Mouse (Mus musculus) midbrain, postnatal 0 days (tissue): Measurements from ENCODE around the gene Gtf2h3. TPM values are rescaled to one million over a fixed set of nuclear protein-coding genes. Genes with fewer than 3 reads are reported as not detected.
"Not testable (repeated sequence)": the region's sequence is repeated elsewhere in the genome, so short reads cannot be mapped to it uniquely, and the experiment has no call there.

Experiments used
- ATAC-seq: fragments of 200-750 bp; cut with Nextera tagmentation; 2 replicates; pipeline ENCODE4 v1.8.0; 2017; ENCODE audit warnings: moderate number of reproducible peaks, mild to moderate bottlenecking, moderate TSS enrichment, moderate library complexity; ENCODE audit not compliant: low FRiP score
- DNase-seq: peaks from one replicate; pipeline ENCODE4 v3.0.0-alpha.2; 2015; ENCODE audit warnings: low spot score
- H3K27ac ChIP-seq: fragments of 300-500 bp; sonication (generic); 2 replicates; pipeline ENCODE4 v1.5.1; 2014; ENCODE audit warnings: low read depth, mild to moderate bottlenecking, low read length, mixed read lengths
- H3K27me3 ChIP-seq: fragments of 300-500 bp; sonication (generic); 2 replicates; pipeline ENCODE4 v1.6.1; 2014; ENCODE audit warnings: low read length, control low read depth, mixed read lengths; ENCODE audit not compliant: insufficient read depth
- H3K36me3 ChIP-seq: fragments of 300-500 bp; sonication (generic); 2 replicates; pipeline ENCODE4 v1.6.1; 2014; ENCODE audit warnings: low read length, control low read depth, mixed read lengths; ENCODE audit not compliant: insufficient read depth
- H3K4me1 ChIP-seq: fragments of 300-500 bp; sonication (generic); 2 replicates; pipeline ENCODE4 v1.6.1; 2014; ENCODE audit warnings: mild to moderate bottlenecking, control low read depth, antibody characterized with exemption, low read length, mixed read lengths; ENCODE audit not compliant: insufficient read depth
- H3K4me2 ChIP-seq: fragments of 300-500 bp; sonication (generic); 2 replicates; pipeline ENCODE4 v1.6.1; 2014; ENCODE audit warnings: low read depth, mild to moderate bottlenecking, low read length, mixed read lengths; ENCODE audit not compliant: poor library complexity, severe bottlenecking
- H3K4me3 ChIP-seq: fragments of 300-500 bp; sonication (generic); 2 replicates; pipeline ENCODE4 v1.5.1; 2014; ENCODE audit warnings: low read depth, mild to moderate bottlenecking, low read length, moderate library complexity
- H3K9ac ChIP-seq: fragments of 300-500 bp; sonication (generic); replicated peaks from 2 replicates; pipeline ENCODE4 v1.6.1; 2014; ENCODE audit warnings: mild to moderate bottlenecking, low read length, moderate library complexity, mixed read lengths; ENCODE audit not compliant: poor library complexity, severe bottlenecking
- H3K9me3 ChIP-seq: fragments of 300-500 bp; sonication (generic); 2 replicates; pipeline ENCODE4 v1.6.1; 2016; ENCODE audit warnings: low read length, control low read depth
- CTCF ChIP-seq: IDR thresholded peaks from 2 replicates; pipeline ENCODE4 v1.5.1; 2016; ENCODE audit warnings: antibody characterized with exemption, mild to moderate bottlenecking
- WGBS: fragments of 180-500 bp; shearing (Covaris S2); extraction: QIAGEN DNeasy Blood & Tissue Kit; methylation state at CpG from one replicate; pipeline ENCODE4 v1.1.7; 2014; 5-methylcytosine and 5-hydroxymethylcytosine counted together
- polyA plus RNA-seq: library from polyadenylated mRNA; unstranded; fragments of >200 nt; fragmentation: Nextera tagmentation; extraction: Ambion mirVana; gene quantifications from 2 replicates; pipeline ENCODE4 v1.2.1, GENCODE M21; 2015
- total RNA-seq: library from RNA; depleted of rRNA; stranded (reverse); fragments of >200 nt; gene quantifications from 2 replicates; pipeline ENCODE4 v1.2.3, GENCODE M21; 2014

Gtf2h3 gene
- total and polyA plus RNA-seq, 2 experiments from 2014 or later, result 26.9 to 27.1 TPM

GRCm38 (mm10) chr5:124592768-124593167, 13.8 kb downstream of the Gtf2h3 start:
- no peak overlapping the region for H3K4me3 ChIP-seq
- no peak for TF ChIP-seq CTCF
- ATAC-seq (no peak), DNase-seq (no peak)
- H3K4me1 ChIP-seq, result no peaks in the 10 kb centered on the region
- no peak overlapping the region for H3K9ac ChIP-seq
- H3K36me3 ChIP-seq, result peaks cover 61% of the 10 kb centered on the region
- WGBS, result 97% methylated on average over 3 of the region's 3 CpGs
- no peaks in the 10 kb centered on the region for H3K9me3 ChIP-seq
- no peak overlapping the region for H3K27ac ChIP-seq
- no peak overlapping the region for H3K4me2 ChIP-seq
- no peaks in the 10 kb centered on the region for H3K27me3 ChIP-seq

DNA sequence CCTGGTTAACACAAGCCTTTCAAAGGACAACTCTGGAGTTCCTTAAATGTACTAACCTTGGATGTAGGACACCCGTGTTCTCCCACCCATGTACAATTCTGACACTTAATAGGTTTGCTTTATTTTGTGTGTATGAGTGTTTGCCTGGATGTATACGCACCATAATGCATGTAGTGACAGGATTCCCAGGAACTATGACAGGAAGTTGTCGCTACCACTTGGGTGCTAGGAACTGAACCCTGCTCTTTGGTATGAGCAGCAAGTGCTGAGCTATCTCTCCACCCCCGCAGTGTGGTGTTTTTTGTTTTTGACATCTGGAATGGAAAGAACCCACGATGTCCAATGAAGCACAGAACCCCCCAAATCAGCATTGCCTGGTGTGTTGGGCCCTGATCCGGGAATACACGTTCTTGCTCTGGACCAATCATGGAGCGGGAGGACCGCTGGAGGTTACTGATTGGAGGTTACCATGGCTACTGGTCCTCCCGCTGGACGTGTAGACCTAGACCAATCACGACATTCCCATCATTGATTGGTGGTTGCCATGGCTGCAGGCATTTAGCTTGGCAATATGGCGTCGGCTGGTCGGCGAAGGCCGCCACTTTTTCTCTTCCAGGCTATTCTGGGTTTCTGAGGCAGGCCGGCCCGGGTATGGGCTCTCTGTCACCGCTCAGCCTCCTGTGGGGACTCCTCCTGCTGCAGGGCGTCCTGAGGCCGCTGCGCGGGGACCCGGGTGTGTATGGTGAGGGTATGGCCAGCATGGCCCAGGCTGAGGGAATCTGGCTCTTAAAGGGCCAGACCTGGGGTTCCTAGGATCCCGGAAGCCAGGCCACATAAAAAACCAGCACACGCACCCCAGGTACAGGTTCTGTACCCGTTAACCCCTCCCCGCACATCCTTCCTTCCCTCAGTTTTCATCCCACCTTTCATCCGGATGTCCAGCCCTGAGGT, 19.6 kb downstream of the Gtf2h3 start:
- H3K27me3 ChIP-seq, result no peaks in the 10 kb centered on the region
- H3K36me3 ChIP-seq, result peaks cover 28% of the 10 kb centered on the region
- H3K4me1 ChIP-seq, result peaks cover 2% of the 10 kb centered on the region; the same call in 1 of the 2 replicates
- 5% methylated on average over 30 of the region's 30 CpGs for WGBS
- TF ChIP-seq CTCF, result no peak
- peak overlapping the region; percentile 92 for H3K4me2 ChIP-seq
- peak overlapping the region; percentile 65 for H3K27ac ChIP-seq
- no peaks in the 10 kb centered on the region for H3K9me3 ChIP-seq
- peak overlapping the region; percentile 63 for H3K9ac ChIP-seq
- peak; percentile 100 for ATAC-seq
- DNase-seq, result peak; percentile 99
- H3K4me3 ChIP-seq, result peak overlapping the region; percentile 72

DNA sequence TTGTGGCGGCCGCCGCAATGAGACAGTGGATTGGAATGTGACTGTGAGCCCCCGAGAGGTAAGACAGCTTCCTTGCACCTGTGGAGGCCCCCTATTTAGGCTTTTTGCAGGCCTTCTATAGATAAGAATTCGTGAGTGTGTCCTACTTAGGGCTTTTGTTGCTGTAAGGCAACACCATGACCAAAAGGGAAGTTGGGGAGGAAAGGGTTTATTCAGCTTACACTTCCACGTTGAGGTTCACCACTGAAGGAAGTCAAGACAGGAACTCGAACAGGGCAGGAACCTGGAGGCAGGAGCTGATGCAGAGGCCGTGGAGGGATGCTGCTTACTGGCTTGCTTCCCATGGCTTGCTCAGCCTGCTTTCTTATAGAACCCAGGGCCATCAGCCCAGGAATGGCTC, 20.8 kb downstream of the Gtf2h3 start:
- H3K4me2 ChIP-seq, H3K9me3 ChIP-seq, H3K4me3 ChIP-seq, H3K27ac ChIP-seq, H3K27me3 ChIP-seq, H3K4me1 ChIP-seq, H3K9ac ChIP-seq, ATAC-seq, DNase-seq: not testable (repeated sequence)
- H3K36me3 ChIP-seq, result peaks cover 16% of the 10 kb centered on the region
- 62% methylated on average over 8 of the region's 8 CpGs for WGBS

GRCm38 (mm10) chr5:124602349-124602748, 23.4 kb downstream of the Gtf2h3 start:
- ATAC-seq (no peak), DNase-seq (peak; percentile 64)
- peak; percentile 79 for TF ChIP-seq CTCF
- 72% methylated on average over 5 of the region's 5 CpGs for WGBS
- Histone ChIP-seq H3K4me1 (peaks cover 2% of the 10 kb centered on the region; the same call in 1 of the 2 replicates), H3K4me3 (no peak overlapping the region), H3K36me3 (peaks cover 7% of the 10 kb centered on the region), H3K4me2 (no peak overlapping the region), H3K27me3 (no peaks in the 10 kb centered on the region), H3K9ac (no peak overlapping the region), H3K9me3 (no peaks in the 10 kb centered on the region), H3K27ac (no peak overlapping the region)

GRCm38 (mm10) chr5:124604296-124604695, 25.4 kb downstream of the Gtf2h3 start:
- no peak overlapping the region for H3K4me3 ChIP-seq
- ATAC-seq, result no peak
- peaks cover 21% of the 10 kb centered on the region for H3K36me3 ChIP-seq
- no peak for TF ChIP-seq CTCF
- H3K27ac ChIP-seq, result no peak overlapping the region
- no peak overlapping the region for H3K9ac ChIP-seq
- H3K27me3 ChIP-seq, result no peaks in the 10 kb centered on the region
- no peak overlapping the region for H3K4me2 ChIP-seq
- H3K4me1 ChIP-seq, result no peaks in the 10 kb centered on the region
- DNase-seq, result no peak
- no peaks in the 10 kb centered on the region for H3K9me3 ChIP-seq
- 91% methylated on average over 4 of the region's 4 CpGs for WGBS

GRCm38 (mm10) chr5:124605041-124605622, 26.2 kb downstream of the Gtf2h3 start:
- Histone ChIP-seq H3K4me2 (no peak overlapping the region), H3K9me3 (no peaks in the 10 kb centered on the region), H3K9ac (no peak overlapping the region), H3K4me3 (no peak overlapping the region), H3K27me3 (no peaks in the 10 kb centered on the region), H3K4me1 (no peaks in the 10 kb centered on the region), H3K27ac (no peak overlapping the region), H3K36me3 (peaks cover 21% of the 10 kb centered on the region)
- no peak for TF ChIP-seq CTCF
- DNase-seq, result no peak
- ATAC-seq, result no peak
- 90% methylated on average over 17 of the region's 17 CpGs for WGBS
